Mouse (Mus musculus): ENCODE data around the gene Pycard.
"Not testable (repeated sequence)": the region's sequence is repeated elsewhere in the genome, so short reads cannot be mapped to it uniquely, and the experiment has no call there.

Pycard gene

GRCm38 (mm10) chr7:127993341-127993977 lies at the start of gene Pycard:
TSS of gene Pycard (minus strand) at chr7:127993867.
- DNase-seq (ENCODE audit: extremely low spot score, low read depth, low spot score), result no peak

GRCm38 (mm10) chr7:128042161-128042820 lies 48.6 kb upstream of the Pycard start:
- DNase-seq (ENCODE audit: extremely low spot score, low read depth, low spot score), result not testable (repeated sequence)

- DNase-seq (ENCODE audit: extremely low spot score, low read depth, low spot score), result no peak
Measured at GRCm38 (mm10) chr7:128033616-128034015, 39.9 kb upstream of the Pycard start.

- DNase-seq (ENCODE audit: extremely low spot score, low read depth, low spot score), result no peak
Measured at GRCm38 (mm10) chr7:128032989-128033293, 39.3 kb upstream of the Pycard start.

GRCm38 (mm10) chr7:128032290-128032988 lies 38.8 kb upstream of the Pycard start:
- DNase-seq (ENCODE audit: extremely low spot score, low read depth, low spot score), result no peak

- peak; percentile 16 for DNase-seq (ENCODE audit: extremely low spot score, low read depth, low spot score)
Measured at GRCm38 (mm10) chr7:128031403-128031976, 37.8 kb upstream of the Pycard start.

- DNase-seq (ENCODE audit: extremely low spot score, low read depth, low spot score), result no peak
Measured at GRCm38 (mm10) chr7:128025381-128025780, 31.7 kb upstream of the Pycard start.

- no peak for DNase-seq (ENCODE audit: extremely low spot score, low read depth, low spot score)
Measured at GRCm38 (mm10) chr7:128024932-128025331, 31.3 kb upstream of the Pycard start.

- DNase-seq (ENCODE audit: extremely low spot score, low read depth, low spot score), result no peak
Measured at GRCm38 (mm10) chr7:128024364-128024763, 30.7 kb upstream of the Pycard start.

DNA sequence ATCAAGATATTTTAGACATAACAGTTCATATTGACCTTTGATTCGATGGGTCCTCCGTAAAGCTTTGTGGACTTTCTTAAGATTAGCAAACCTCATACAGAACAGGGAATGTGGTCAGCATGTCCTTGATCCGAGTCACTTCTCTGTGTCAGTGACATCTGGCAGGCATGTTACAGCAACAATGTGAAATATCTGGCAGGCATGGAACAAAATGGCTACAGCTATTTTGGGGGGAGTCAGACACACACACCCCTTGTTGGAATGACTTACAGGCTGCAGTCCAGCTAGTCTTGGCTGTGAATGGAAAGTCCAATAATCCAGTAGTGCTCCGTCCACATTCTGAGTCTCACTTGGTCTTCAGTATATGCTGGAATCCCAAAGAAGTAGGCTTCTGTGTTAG lies 29.9 kb upstream of the Pycard start:
- DNase-seq (ENCODE audit: extremely low spot score, low read depth, low spot score), result no peak

DNA sequence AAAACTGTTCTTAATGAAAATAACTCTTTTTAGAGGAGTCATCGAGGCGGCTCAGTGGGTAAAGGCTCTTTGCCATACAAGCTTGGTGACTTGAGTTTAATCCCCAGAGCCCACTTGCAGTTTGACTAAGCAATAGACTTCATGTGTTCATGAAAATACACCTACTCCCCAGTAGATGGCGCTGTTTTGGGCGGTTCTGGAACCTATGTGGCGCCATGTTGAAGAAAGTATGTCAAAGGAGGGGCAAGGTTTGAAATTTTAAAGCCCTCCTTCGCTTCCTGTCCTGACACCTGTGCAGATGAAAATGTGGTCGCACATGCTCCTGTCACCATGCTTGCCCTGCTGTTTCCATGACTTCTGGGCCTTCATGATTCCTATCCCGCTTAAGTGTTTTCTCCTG lies 29.3 kb upstream of the Pycard start:
- DNase-seq (ENCODE audit: extremely low spot score, low read depth, low spot score), result no peak

- no peak for DNase-seq (ENCODE audit: extremely low spot score, low read depth, low spot score)
Measured at GRCm38 (mm10) chr7:128019187-128019586, 25.5 kb upstream of the Pycard start.

DNA sequence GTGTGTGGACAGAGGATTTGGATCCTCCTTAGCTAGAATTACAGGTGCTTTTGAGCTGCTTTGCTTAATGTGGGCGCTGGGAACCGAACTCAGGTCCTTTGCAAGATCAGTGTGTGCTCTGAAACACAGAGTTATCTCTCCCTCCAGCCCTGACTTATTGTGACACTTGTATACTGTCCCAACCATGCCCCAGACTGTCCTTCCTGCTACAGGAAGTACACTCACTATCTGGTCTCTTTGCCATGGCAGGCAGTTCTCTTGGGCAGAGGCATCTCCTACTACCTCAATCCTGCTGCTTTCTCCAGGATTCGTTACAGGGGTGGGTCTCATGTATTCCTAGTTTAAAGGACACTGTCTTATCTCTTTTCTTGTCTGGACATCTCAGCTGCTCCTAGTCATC lies 24.6 kb upstream of the Pycard start:
- no peak for DNase-seq (ENCODE audit: extremely low spot score, low read depth, low spot score)

GRCm38 (mm10) chr7:128016650-128017049 lies 23.0 kb upstream of the Pycard start:
- DNase-seq (ENCODE audit: extremely low spot score, low read depth, low spot score), result no peak

DNA sequence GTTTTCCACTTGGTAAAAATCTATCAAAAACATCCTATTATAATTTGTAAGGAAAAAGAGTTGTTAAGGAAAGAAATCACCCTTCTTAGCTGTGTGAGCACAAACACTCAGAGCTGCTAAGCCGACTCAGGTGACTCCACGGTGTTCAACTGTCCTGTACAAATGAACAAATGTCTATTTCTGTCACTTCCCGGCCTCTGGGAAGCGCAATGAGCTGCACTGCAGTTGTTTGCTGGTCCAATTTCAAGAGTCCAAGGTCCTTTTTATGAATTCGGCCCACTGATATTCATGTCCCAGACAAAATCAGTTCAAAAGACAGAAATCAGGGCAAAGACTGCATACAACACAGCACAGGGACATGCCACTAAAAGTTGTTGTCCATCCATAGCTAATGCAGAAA lies 22.5 kb upstream of the Pycard start:
- not testable (repeated sequence) for DNase-seq (ENCODE audit: extremely low spot score, low read depth, low spot score)

- no peak for DNase-seq (ENCODE audit: extremely low spot score, low read depth, low spot score)
Measured at GRCm38 (mm10) chr7:128013116-128013515, 19.4 kb upstream of the Pycard start.

DNA sequence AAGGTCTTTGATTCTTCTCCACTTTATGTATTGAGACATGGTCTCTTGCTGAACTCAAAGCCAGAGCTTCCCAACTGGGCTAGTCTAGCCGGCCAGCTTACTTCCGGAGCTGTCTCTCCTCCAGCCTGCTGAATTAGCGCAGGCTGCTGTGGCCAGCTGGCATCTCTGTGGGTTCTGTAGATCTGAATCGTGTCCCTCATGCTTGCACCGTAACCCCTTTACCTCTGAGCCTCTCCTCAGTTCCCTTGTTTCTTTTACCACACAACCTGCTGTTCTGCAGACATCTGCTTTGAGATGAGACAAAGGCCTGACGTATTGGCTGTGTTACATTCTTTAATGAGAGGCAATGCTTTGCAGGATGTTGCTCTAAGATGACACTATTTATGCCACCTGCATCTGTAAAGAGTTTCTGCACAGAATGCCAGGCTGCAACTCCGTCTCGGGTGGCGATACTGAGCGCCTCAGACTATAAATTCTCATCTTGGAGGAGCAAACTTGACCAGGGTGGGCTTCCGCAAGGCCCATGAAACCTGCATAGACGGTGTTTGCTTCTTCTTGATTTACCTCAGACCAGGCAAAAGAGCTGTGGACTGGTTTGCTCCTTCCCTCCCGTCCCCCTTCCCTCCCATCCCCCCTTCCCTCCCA lies 18.6 kb upstream of the Pycard start:
- DNase-seq (ENCODE audit: extremely low spot score, low read depth, low spot score), result no peak

DNA sequence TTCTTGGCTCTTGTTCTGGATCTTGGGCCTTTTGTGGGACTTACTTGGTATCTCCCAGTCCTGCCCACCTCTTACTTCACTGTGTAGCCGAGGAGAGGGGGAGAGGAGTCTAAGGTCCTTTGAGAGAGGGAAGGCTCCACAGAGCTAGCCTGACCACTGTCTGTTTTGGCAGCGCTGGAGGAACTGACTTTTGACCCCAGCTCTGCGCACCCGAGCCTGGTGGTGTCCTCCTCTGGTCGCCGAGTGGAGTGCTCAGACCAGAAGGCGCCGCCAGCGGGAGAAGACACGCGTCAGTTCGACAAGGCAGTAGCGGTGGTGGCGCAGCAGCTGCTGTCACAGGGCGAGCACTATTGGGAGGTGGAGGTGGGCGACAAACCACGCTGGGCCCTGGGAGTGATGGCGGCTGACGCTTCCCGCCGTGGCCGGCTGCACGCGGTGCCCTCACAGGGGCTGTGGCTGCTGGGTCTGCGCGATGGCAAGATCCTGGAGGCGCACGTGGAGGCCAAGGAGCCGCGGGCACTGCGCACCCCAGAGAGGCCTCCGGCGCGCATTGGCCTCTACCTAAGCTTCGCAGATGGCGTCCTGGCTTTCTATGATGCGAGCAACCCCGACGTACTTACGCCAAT lies 16.2 kb upstream of the Pycard start:
- no peak for DNase-seq (ENCODE audit: extremely low spot score, low read depth, low spot score)

DNA sequence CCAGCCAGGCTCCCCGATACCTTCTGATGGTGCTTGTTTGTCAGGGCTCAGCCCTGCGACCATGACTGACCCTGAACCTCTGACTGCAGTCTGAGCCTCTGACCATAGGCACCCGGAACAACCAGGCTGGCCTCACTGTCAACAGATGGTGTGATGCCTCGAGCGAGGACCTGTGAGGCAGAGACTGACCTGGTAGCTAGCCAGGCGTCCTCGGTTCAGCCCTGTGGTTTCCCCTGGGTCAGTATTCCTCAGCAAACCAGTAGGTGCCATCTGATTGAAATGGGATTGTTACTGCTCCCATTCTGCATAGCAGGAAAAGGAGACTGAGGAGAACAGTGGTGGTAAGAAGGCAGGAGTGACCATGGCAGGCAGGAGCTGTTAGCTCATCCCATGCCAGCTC lies 12.5 kb upstream of the Pycard start:
- no peak for DNase-seq (ENCODE audit: extremely low spot score, low read depth, low spot score)

- no peak for DNase-seq (ENCODE audit: extremely low spot score, low read depth, low spot score)
Measured at GRCm38 (mm10) chr7:128004487-128005362, 11.1 kb upstream of the Pycard start.

Measured in hindlimb bud, embryonic 11.5 days (tissue).